Mouse (Mus musculus): ENCODE measurements at regions not wholly inside any gene's neighbourhood (a gene's known extent, or its start where the extent isn't known, plus 50 kb on each side); places are given as distances from the start of the nearest gene placed in this dataset.

DNA sequence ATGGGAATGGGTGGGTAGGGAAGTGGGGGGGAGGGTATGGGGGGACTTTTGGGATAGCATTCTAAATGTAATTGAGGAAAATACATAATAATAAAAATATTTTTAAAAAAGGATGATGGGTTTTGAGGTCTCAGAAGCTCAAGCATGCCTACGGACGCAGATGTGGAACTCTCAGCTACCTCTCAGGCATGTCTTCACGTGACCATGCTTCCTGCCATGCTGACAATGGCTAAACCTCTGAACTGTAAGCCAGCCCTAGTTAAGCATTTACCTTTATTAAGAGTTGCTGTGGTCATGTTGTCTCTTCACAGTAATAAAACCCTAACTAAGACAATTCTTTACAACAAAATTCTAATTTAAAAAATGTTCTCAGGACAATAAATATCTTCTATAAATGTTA lies 80.0 kb downstream of the Tex36 start:
- DNase-seq (ENCODE audit: extremely low spot score, low spot score): no peak

DNA sequence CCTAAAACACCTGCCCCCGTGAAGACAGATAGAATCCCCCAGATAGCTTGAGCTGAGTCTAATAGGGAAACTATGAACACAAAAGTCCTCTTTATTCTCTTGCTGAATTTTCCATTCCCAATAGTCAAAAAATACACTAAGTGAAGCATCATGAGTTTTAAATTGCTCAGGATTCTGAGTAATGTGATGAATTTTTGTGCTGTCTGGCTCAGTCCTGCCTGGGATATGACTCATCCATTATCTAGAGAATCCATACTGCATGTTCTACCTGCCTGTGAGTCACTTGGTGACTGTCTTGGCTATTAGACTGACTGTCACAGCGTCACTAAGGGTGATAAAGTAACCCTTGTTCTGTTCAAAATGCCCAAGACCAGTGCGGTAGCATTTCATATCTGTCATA lies 83.0 kb downstream of the Tex36 start:
- DNase-seq (ENCODE audit: extremely low spot score, low spot score): no peak

DNA sequence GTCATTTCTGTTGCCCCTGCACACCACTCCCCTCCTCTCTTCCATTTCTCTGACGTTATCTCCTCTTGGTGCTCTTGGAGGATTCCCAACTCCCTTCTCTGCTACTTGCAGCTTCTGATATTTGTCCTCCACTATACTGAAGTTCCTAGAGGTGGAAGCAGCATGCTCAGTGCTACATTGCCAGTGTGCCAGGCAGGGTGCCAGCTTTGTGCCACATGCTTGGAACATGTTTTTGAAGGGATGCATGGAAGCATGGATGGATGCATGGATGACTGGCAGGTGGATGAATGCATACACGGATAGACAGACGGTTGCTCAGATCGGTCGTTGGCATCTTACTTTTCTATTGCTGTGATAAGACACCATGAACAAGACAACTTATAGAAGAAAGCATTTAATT lies 84.4 kb downstream of the Tex36 start:
- no peak for DNase-seq (ENCODE audit: extremely low spot score, low spot score)

DNA sequence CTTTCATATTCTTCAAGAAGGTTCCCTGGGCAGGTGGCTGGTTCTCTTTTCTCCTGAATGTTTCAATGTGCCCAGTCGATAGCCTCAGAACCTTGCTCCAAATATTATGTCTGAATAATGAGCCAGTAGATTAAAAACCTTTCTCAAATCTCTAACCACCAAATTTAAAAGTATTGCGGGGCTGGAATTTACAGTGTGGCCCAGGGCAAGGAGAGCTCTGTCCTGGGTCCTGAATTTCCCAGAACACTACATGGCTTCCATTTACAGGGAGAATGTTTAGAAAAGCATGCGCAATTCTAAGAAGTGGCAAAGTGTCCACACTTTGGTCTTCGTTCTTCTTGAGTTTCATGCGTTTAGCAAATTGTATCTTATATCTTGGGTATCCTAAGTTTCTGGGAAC lies 91.0 kb downstream of the Tex36 start:
- DNase-seq (ENCODE audit: extremely low spot score, low spot score): no peak

DNA sequence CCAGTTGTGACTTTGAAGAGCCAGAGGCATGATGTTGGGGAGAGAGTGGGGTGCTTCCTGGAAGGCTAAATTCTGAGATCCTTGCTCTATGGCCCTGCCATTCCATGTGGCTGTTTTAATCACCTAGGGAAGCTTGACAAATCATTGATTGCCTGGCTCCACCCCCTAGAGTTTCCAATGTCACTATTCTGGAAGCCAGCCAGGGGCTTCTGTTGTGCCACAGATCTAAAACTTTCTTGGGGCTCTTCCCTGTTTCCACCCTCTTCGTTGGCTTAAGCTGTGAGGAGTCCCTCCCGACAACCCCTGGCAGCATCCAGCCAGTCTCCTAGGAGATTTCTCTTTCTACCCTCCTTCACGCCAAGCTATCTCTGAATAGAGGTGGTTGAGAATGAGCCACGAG lies 92.5 kb downstream of the Tex36 start:
- DNase-seq (ENCODE audit: extremely low spot score, low spot score): no peak

DNA sequence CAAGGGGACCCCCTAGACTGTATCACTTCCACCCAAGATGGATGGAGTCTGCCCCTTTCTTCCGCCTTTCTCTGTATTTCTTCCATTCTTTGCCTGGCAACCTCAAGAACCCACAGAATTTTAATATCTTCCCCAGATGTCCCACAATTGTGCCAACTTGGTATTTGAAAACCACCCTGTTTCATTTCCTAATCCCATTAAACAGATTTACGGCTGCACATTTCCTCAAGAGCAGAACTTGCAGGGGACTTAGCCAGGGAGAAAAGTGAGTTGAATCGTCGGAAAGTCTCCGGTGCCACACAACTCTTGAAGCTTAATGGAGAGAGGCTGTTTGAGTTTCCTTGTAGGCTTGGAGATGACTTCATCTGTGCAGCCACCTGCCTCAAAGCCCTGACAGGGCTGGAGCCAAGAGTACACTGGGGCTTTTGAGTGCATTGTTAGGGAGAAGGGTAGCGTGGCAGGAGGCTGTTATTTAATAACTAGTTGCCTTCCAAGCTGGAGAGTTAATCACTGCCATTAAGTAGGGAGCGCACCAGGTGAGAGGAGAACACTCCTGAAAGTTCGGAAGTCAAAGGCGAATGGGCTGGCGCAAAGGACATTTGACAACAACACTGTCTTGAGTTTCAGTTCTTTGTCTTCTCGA lies 93.5 kb downstream of the Tex36 start:
- DNase-seq (ENCODE audit: extremely low spot score, low spot score): no peak

DNA sequence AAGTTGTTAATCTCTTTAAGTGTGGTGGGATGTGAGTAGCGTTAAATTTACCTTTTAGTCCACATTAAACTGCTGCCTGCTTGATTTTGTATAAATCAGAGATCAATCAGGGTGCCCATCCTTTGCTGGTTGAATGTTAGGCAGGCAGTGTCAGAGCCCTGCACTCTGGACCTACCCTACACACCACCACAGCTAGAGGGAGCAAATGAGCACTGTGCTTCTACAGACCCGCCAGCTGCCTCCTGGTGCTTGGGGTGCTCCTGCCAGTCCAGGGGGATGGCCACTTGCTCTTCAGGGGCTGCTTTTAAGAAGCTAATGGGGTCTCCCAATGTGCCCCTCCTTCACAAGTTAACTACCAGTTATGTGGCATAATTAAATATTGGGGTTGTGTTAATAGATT lies 96.3 kb downstream of the Tex36 start:
- no peak for DNase-seq (ENCODE audit: extremely low spot score, low spot score)

DNA sequence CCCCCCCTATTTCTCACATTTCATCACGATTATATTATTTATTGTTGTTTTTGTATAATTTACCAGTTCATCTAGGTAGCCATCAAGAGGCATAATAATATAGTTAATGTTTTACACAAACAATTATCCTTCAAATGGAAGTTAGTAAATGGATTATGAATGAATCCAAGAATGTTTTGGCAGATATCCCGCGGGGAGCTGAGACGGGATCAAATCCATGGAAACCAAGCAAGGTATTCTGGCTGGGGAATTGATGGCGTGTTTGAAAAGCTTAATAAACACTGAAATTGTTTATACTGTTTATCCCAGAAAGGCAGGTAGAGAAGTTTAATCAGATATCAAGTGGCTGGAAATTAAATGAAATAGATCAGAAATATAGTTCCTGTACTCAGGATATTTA lies 98.0 kb downstream of the Tex36 start:
- DNase-seq (ENCODE audit: extremely low spot score, low spot score): no peak

DNA sequence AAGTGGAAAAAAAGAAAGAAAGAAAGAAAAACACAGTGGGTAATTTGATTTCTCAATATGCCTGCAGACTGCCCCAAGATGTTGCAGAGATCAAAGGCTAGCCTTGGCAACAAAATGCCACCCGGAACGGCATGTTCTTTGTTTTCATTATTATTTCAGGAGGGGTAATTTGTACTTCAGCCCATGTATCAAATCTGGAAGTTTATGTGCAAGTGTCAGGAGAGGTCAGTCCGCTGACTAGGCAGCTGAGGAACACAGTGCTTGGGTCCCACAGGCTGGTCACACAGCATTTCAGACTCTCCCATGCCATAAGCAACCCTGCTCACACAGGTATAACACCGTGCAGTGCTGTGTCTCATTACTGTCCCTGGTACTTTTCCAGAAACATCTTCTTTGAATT lies 99.2 kb downstream of the Tex36 start:
- DNase-seq (ENCODE audit: extremely low spot score, low spot score): no peak

DNA sequence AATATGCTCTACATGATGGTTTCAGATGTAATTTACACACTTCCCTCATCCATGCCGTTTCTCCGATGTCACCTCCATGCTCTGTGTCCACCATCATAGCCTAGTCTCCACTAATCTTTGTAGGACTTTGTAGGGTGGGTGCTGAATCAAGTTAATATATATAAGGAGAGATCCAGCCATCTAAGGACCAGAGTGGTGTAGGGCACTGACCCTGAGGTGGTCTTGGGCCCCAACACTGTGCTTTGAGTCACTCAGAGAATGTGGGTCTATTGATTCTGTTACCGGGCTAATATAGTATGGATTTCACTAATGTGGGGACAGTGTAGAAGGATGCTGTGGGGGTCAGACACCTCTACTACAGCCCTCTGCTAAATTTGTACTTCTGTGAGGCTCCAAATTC lies 104.4 kb downstream of the Tex36 start:
- no peak for DNase-seq (ENCODE audit: extremely low spot score, low spot score)

DNA sequence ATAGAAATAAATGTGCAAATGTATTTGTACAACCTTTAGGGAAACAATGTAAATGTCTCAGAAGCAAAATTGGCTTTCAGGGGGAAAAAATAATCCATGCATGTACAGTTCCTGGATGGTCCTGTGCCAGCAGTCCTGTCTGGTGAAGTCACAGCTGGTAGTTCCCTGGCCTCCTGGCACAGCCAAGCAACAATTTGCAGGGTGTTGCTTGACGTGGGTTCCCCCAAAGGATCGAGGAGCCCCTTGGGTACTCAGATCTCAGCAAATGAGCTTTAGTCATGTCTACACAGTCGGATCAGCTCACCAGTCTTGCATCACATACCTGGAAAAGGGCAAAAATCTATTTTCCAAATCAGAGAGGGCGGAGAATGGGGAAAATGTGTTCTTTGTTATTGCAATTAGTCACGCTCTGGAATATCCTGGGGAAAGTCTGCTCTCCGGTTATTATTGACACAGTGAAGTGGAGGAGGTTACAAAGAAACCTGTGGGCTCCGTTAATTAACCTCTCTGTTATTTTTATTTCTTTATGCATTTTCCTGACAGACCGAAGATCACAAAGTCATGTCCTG lies 106.9 kb downstream of the Tex36 start:
- DNase-seq (ENCODE audit: extremely low spot score, low spot score): peak; percentile 38

DNA sequence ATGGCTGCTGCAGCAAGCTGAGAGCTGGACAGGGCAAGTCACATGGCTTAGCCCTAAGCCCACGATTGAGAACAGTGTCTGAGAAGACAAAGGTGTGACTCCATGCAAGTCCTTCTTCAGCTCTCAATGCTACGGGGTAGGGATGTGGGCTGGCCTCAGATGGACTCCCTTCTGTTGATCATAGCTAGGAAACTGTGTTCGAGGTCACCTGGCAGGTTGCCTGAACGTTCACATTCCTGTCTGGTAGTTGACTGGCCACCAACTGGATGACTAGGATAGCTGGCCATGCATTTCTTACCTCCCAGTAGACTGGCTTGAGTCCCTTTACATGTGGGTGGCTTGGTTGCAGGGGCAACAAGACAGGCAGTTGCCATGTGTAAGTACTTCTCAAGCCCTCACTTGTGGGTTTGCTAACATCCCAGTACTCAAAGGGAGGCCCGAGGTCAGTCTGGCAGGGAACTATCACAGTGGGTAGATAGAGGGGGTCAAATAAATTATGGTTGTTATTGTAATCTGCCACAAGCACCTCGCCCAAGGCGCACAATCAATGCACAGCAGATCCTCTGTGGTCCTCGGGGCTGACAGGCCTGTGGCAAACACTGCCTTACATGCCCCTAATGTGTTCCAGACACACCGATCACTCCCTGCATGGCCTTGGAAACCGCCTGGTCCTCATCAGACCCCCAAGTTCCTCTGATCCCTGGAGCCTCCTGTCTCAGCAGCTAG lies 107.5 kb downstream of the Tex36 start:
- DNase-seq (ENCODE audit: extremely low spot score, low spot score): peak; percentile 55

DNA sequence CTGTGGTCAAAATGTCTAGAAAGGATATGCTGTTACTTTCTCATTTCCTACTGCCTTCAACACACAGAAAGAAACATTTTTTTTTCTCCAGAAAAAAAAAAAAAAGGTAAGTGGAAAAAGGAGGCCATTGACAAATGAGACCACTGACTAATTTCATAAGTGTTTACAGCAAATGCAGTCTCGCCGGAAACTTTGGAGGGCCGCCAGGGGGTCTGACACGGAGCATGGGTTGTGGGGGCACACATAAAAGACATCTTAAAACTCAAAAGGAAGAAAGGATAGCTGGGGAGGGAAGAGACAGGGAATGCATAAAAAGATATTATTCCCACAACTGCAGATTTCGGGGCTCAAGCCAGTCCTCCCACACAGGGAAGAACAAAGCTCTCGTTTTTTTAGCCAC lies 109.3 kb downstream of the Tex36 start:
- DNase-seq (ENCODE audit: extremely low spot score, low spot score): no peak

DNA sequence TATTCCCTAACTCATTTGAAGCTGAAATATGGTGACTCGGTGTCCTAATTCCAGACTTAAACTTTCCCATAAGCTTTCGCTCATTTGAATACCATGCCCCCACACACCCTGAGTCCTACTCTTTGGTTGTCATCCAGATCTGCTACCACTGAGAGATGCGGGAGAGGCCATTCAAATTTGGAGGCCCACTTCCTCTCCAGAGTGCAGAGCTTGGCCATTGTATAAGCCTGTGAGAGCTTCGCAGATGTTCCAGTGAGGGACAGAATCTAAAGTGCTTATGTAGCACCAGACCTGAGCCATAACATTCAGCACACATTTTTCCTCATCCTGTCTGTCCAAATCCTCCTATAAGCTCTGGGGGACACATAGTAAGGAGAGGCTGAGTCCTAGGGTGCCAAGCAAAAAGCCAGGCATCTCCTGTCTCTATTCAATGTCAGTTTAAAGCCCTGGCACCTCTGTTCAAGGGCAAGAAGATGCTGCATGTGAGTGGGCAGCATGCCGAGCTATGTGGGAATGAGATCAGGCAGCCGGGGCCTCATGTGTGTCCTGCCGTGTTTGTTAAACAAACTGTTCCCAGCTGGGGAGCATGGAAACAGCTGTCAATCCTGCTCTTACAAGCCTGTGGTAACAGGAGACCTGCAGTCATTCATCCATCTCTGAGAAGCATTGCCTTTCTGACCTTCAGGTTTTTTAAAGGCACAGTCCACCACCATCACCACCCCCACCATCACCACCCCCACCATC lies 113.9 kb downstream of the Tex36 start:
- no peak for DNase-seq (ENCODE audit: extremely low spot score, low spot score)

DNA sequence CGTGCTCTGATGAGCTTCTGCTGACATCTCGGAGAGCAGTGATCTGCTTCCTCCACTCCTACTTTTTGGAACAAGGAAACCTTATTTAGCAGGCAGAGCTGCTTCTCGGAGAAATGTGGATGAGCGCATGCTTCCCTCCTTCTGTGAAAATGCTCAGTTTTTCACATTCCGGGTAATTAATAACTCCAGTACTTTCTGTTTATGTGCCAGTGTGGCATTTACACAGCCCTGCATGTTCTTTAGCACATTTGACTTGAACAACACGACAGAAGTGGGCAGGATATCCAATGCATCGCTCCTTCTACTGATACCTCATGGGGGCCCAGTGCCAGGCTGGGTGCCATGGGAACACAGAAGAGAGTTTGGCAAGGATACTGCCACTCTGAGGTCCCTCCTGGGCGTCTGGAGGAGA lies 117.5 kb downstream of the Tex36 start:
- DNase-seq (ENCODE audit: extremely low spot score, low spot score): no peak

DNA sequence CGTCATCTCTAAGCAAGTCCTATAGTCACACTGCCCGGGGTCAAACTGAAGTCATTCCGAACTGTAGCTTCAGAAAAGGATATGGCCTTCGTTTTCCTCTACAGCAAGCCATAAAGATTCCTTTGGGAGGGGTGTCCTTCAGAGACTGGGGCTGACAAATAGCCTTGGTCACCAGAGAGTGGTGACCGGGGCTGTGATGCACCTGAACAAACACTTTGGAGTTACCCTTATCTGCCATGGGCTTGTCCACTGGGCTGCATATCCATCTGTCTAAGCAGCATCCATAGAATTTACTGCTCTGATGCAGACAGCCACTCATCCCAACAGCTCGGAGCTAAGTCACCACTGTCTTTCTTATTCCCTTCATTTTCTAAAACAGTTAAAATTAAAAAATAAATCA lies 120.4 kb downstream of the Tex36 start:
- no peak for DNase-seq (ENCODE audit: extremely low spot score, low spot score)

DNA sequence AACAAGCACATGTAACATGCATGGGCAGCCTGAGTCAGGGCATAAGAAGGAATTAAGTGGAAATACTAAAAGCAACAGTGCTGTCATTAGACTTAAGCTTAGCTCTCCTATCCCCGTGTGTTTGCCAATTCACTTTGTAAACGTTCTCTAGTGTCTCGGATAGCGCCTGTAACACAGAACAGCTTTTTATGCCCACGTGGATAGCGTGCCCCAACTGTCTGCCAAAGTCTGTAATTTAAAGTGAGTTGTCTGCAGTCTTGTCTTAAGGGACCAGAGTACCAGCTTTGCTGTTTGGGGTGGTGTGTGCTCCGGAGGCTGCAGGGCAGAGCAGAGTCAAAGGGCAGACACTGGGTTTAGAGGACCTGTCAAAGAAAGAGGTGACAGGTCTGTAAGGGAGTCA lies 122.3 kb downstream of the Tex36 start:
- no peak for DNase-seq (ENCODE audit: extremely low spot score, low spot score)

DNA sequence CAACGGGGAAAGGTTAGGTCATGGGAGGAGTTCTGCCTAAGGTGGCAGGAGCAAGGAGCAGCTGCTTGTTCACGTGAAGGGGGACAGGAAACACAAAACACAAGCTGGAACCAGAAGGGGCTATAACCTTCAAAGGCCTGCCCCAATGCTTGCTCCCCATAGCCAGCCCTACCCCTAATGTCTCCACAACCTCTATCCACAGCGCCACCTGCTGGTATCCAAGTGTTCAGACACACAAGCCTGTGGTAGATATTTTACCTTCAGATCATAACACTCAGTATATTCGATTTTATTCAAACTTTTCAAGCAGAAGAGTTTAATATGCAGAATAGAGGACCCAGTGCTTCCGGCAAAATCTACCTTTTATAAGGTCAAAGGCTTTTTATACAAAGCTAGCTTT lies 124.0 kb downstream of the Tex36 start:
- DNase-seq (ENCODE audit: extremely low spot score, low spot score): no peak

DNA sequence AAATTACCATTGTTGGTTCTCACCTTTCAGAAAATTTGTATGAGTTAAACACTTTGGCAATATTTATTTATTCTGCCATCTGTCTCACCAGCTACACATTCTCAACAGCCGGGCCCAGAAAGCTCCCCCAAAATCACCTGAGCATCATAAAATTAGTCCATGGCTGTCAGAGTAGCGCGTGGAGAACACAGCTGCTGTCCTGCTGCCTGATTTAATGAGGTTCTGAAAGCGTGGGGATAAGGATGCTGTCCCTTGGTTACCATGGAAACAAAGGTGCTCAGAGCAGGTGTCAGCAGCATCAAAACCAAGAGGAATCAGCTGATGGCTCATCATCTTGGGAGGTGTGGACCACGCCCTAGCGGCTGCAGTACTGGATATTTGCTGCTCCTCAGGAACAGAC lies 124.7 kb downstream of the Tex36 start:
- no peak for DNase-seq (ENCODE audit: extremely low spot score, low spot score)

DNA sequence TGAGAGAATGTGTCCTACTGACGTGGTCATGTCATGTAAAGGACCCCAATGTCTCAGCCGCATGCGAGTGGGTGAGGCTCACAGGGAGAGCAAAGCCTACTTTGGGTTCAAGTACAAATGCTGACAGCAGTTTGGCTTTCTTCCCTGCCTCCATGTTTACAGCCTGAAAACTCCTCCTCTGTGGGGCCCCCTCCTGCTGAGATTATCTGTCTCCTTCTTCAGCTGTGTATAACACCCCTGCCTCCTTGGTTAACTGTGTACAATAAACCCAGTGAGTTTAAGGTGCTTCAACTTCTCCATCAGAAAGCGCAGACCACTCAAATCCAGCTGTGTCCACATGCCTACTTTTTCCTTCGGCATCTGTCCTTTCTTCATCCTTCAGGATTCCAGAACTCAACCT lies 130.3 kb downstream of the Tex36 start:
- no peak for DNase-seq (ENCODE audit: extremely low spot score, low spot score)

DNA sequence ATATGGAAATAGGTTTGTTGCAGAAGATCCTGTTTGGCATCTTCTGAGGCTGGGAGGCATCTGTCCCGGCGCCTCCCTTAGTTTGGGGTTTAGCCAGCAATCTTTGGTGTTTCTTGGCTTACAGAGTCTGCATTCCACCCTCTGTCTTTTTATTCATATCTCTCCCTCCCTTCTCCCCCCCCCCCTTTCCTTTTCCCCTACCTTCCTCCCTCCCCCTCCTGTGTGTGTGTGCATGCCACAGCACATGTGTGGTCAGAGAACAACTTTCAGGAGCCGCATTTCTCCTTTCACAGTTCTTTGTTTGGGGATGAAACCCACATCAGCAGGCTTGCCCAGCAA lies 131.4 kb downstream of the Tex36 start:
- DNase-seq (ENCODE audit: extremely low spot score, low spot score): no peak

DNA sequence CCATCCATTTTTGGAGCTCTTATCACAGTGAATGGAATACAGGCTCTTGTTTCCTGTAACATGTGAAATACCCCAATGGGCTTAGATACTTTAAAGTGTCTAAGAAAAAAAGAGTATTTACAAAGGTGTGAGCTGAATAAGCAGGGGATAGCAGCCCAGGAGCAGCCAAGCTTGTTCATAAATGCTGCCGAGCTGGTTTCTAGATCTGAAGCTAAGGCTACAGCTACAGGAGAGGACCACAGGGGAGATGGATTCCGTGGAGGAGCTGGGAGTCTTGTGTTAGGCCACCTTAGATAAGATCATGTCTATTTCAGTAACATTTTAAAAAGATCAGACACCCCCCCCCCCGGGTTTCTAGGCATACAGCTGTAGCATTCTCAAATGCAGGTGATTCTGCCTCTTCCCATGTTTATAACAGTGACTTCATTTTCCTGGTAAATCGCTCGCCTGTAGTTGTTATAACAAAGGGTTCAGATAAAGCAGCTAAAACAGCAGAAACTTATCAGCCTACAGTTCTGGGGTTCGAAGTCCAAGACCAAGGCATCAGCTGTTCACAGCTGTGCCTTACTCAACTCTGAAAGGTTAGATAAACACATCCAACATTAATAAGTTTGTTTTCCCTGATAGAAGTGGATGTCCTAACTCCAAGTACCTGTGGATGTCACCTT lies 131.9 kb downstream of the Tex36 start:
- no peak for DNase-seq (ENCODE audit: extremely low spot score, low spot score)

Measured in neural tube, embryonic 10.5 days (tissue).